Mouse (Mus musculus): ENCODE measurements around the gene Sgk2. TPM values are rescaled to one million over a fixed set of nuclear protein-coding genes. Genes with fewer than 3 reads are reported as not detected.

The Sgk2 gene
- total RNA-seq, 1 experiment from 2014 or later, result not detected

GRCm38 (mm10) chr2:162984381-162984780 lies 2.7 kb upstream of the Sgk2 start:
- ATAC-seq (replicated peaks in 1 of 2; ENCODE audit: insufficient read depth in 1 of 2, low FRiP score in 2 of 2, low TSS enrichment in 1 of 2, low read depth in 1 of 2, poor library complexity in 2 of 2, severe bottlenecking in 2 of 2), result no peak

- ATAC-seq (replicated peaks in 1 of 2; ENCODE audit: insufficient read depth in 1 of 2, low FRiP score in 2 of 2, low TSS enrichment in 1 of 2, low read depth in 1 of 2, poor library complexity in 2 of 2, severe bottlenecking in 2 of 2), result no peak; a peak in 1 of 4 replicates
These were observed 1.2 kb upstream of the Sgk2 start for GRCm38 (mm10) chr2:162985923-162986322.

GRCm38 (mm10) chr2:162986764-162987163 lies 366 bp upstream of the Sgk2 start:
- no peak for ATAC-seq (replicated peaks in 1 of 2; ENCODE audit: insufficient read depth in 1 of 2, low FRiP score in 2 of 2, low TSS enrichment in 1 of 2, low read depth in 1 of 2, poor library complexity in 2 of 2, severe bottlenecking in 2 of 2)

GRCm38 (mm10) chr2:162988235-162988634 lies 1.1 kb downstream of the Sgk2 start:
- no peak for ATAC-seq (replicated peaks in 1 of 2; ENCODE audit: insufficient read depth in 1 of 2, low FRiP score in 2 of 2, low TSS enrichment in 1 of 2, low read depth in 1 of 2, poor library complexity in 2 of 2, severe bottlenecking in 2 of 2)

GRCm38 (mm10) chr2:162991394-162992083 lies 4.4 kb downstream of the Sgk2 start:
- no peak for ATAC-seq (replicated peaks in 1 of 2; ENCODE audit: insufficient read depth in 1 of 2, low FRiP score in 2 of 2, low TSS enrichment in 1 of 2, low read depth in 1 of 2, poor library complexity in 2 of 2, severe bottlenecking in 2 of 2)

GRCm38 (mm10) chr2:162992084-162992437 lies 4.9 kb downstream of the Sgk2 start:
- no peak for ATAC-seq (replicated peaks in 1 of 2; ENCODE audit: insufficient read depth in 1 of 2, low FRiP score in 2 of 2, low TSS enrichment in 1 of 2, low read depth in 1 of 2, poor library complexity in 2 of 2, severe bottlenecking in 2 of 2)

- no peak for ATAC-seq (replicated peaks in 1 of 2; ENCODE audit: insufficient read depth in 1 of 2, low FRiP score in 2 of 2, low TSS enrichment in 1 of 2, low read depth in 1 of 2, poor library complexity in 2 of 2, severe bottlenecking in 2 of 2)
These were observed 6.9 kb downstream of the Sgk2 start for GRCm38 (mm10) chr2:162993881-162994616.

- ATAC-seq (replicated peaks in 1 of 2; ENCODE audit: insufficient read depth in 1 of 2, low FRiP score in 2 of 2, low TSS enrichment in 1 of 2, low read depth in 1 of 2, poor library complexity in 2 of 2, severe bottlenecking in 2 of 2), result peak; percentile 75 to 84
These were observed 11.5 kb downstream of the Sgk2 start for GRCm38 (mm10) chr2:162998528-162999230.

GRCm38 (mm10) chr2:162999744-163000143 lies 12.6 kb downstream of the Sgk2 start:
- 0 out of 4 replicates have a peak, but pooled peaks of 1 of the 2 experiments have one; percentile 38 for ATAC-seq (replicated peaks in 1 of 2; ENCODE audit: insufficient read depth in 1 of 2, low FRiP score in 2 of 2, low TSS enrichment in 1 of 2, low read depth in 1 of 2, poor library complexity in 2 of 2, severe bottlenecking in 2 of 2)

GRCm38 (mm10) chr2:163001071-163001470 lies 13.9 kb downstream of the Sgk2 start:
- no peak for ATAC-seq (replicated peaks in 1 of 2; ENCODE audit: insufficient read depth in 1 of 2, low FRiP score in 2 of 2, low TSS enrichment in 1 of 2, low read depth in 1 of 2, poor library complexity in 2 of 2, severe bottlenecking in 2 of 2)

GRCm38 (mm10) chr2:163007299-163007698 lies 20.2 kb downstream of the Sgk2 start:
- no peak for ATAC-seq (replicated peaks in 1 of 2; ENCODE audit: insufficient read depth in 1 of 2, low FRiP score in 2 of 2, low TSS enrichment in 1 of 2, low read depth in 1 of 2, poor library complexity in 2 of 2, severe bottlenecking in 2 of 2)

GRCm38 (mm10) chr2:163016916-163017743 lies 30.0 kb downstream of the Sgk2 start, which contains the start of gene Ift52:
Ift52 (plus strand) TSS chr2:163017354.
- peak; percentile 94 to 98 for ATAC-seq (replicated peaks in 1 of 2; ENCODE audit: insufficient read depth in 1 of 2, low FRiP score in 2 of 2, low TSS enrichment in 1 of 2, low read depth in 1 of 2, poor library complexity in 2 of 2, severe bottlenecking in 2 of 2)

- no peak for ATAC-seq (replicated peaks in 1 of 2; ENCODE audit: insufficient read depth in 1 of 2, low FRiP score in 2 of 2, low TSS enrichment in 1 of 2, low read depth in 1 of 2, poor library complexity in 2 of 2, severe bottlenecking in 2 of 2)
These were observed 44.2 kb downstream of the Sgk2 start for GRCm38 (mm10) chr2:163031289-163031688.

- no peak for ATAC-seq (replicated peaks in 1 of 2; ENCODE audit: insufficient read depth in 1 of 2, low FRiP score in 2 of 2, low TSS enrichment in 1 of 2, low read depth in 1 of 2, poor library complexity in 2 of 2, severe bottlenecking in 2 of 2)
These were observed 44.6 kb downstream of the Sgk2 start for GRCm38 (mm10) chr2:163031757-163032156.

GRCm38 (mm10) chr2:163032622-163033021 lies 45.5 kb downstream of the Sgk2 start:
- ATAC-seq (replicated peaks in 1 of 2; ENCODE audit: insufficient read depth in 1 of 2, low FRiP score in 2 of 2, low TSS enrichment in 1 of 2, low read depth in 1 of 2, poor library complexity in 2 of 2, severe bottlenecking in 2 of 2), result no peak

- ATAC-seq (replicated peaks in 1 of 2; ENCODE audit: insufficient read depth in 1 of 2, low FRiP score in 2 of 2, low TSS enrichment in 1 of 2, low read depth in 1 of 2, poor library complexity in 2 of 2, severe bottlenecking in 2 of 2), result no peak
These were observed 52.8 kb downstream of the Sgk2 start for GRCm38 (mm10) chr2:163039940-163040339.

GRCm38 (mm10) chr2:163048125-163048524 lies 61.0 kb downstream of the Sgk2 start:
- peak; percentile 80 to 86 for ATAC-seq (replicated peaks in 1 of 2; ENCODE audit: insufficient read depth in 1 of 2, low FRiP score in 2 of 2, low TSS enrichment in 1 of 2, low read depth in 1 of 2, poor library complexity in 2 of 2, severe bottlenecking in 2 of 2)

Data from hematopoietic stem cell, adult 5-6 weeks (primary cell).